Mouse (Mus musculus) induced T-regulatory cell, adult 2 months (primary cell): ENCODE results near the gene Prickle1.

Experiments
- DNase-seq: peaks from one replicate; pipeline ENCODE4 v3.0.0-alpha.2; 2012; ENCODE audit warnings: low read depth

Prickle1 gene

GRCm38 (mm10) chr15:93594296-93594887, 1.3 kb downstream of the Prickle1 start:
- DNase-seq: peak; percentile 22

GRCm38 (mm10) chr15:93592596-93592995, 3.1 kb downstream of the Prickle1 start:
- DNase-seq: no peak

GRCm38 (mm10) chr15:93591831-93592321, 3.8 kb downstream of the Prickle1 start:
- DNase-seq: no peak

GRCm38 (mm10) chr15:93591371-93591770, 4.3 kb downstream of the Prickle1 start:
- DNase-seq: no peak

GRCm38 (mm10) chr15:93588401-93588800, 7.3 kb downstream of the Prickle1 start:
- no peak for DNase-seq

GRCm38 (mm10) chr15:93587660-93588059, 8.0 kb downstream of the Prickle1 start:
- DNase-seq: no peak

- DNase-seq: peak; percentile 51
Measured at GRCm38 (mm10) chr15:93583051-93583450, 12.6 kb downstream of the Prickle1 start.

GRCm38 (mm10) chr15:93581736-93582135, 14.0 kb downstream of the Prickle1 start:
- no peak for DNase-seq

- DNase-seq: no peak
Measured at GRCm38 (mm10) chr15:93579899-93580298, 15.8 kb downstream of the Prickle1 start.

GRCm38 (mm10) chr15:93579100-93579499, 16.6 kb downstream of the Prickle1 start:
- no peak for DNase-seq

GRCm38 (mm10) chr15:93576361-93576760, 19.3 kb downstream of the Prickle1 start:
- no peak for DNase-seq

GRCm38 (mm10) chr15:93575884-93576283, 19.8 kb downstream of the Prickle1 start:
- DNase-seq: peak; percentile 90

- DNase-seq: no peak
Measured at GRCm38 (mm10) chr15:93572889-93573288, 22.8 kb downstream of the Prickle1 start.

GRCm38 (mm10) chr15:93570881-93571495, 24.7 kb downstream of the Prickle1 start:
- no peak for DNase-seq

- DNase-seq: no peak
Measured at GRCm38 (mm10) chr15:93568911-93569310, 26.8 kb downstream of the Prickle1 start.

- no peak for DNase-seq
Measured at GRCm38 (mm10) chr15:93567546-93568307, 28.0 kb downstream of the Prickle1 start.

GRCm38 (mm10) chr15:93563491-93563890, 32.2 kb downstream of the Prickle1 start:
- no peak for DNase-seq

GRCm38 (mm10) chr15:93561540-93561939, 34.2 kb downstream of the Prickle1 start:
- no peak for DNase-seq

- no peak for DNase-seq
Measured at GRCm38 (mm10) chr15:93558421-93558820, 37.3 kb downstream of the Prickle1 start.

GRCm38 (mm10) chr15:93555719-93556118, 40.0 kb downstream of the Prickle1 start:
- no peak for DNase-seq

- no peak for DNase-seq
Measured at GRCm38 (mm10) chr15:93554203-93554851, 41.4 kb downstream of the Prickle1 start.

GRCm38 (mm10) chr15:93552169-93552568, 43.5 kb downstream of the Prickle1 start:
- DNase-seq: peak; percentile 80
